Mouse (Mus musculus): ENCODE results near the gene Tent4a. TPM values are rescaled to one million over a fixed set of nuclear protein-coding genes. Genes with fewer than 3 reads are reported as not detected.

The Tent4a gene
- polyA plus RNA-seq, 1 experiment from 2014 or later, result 7.2 TPM

DNA sequence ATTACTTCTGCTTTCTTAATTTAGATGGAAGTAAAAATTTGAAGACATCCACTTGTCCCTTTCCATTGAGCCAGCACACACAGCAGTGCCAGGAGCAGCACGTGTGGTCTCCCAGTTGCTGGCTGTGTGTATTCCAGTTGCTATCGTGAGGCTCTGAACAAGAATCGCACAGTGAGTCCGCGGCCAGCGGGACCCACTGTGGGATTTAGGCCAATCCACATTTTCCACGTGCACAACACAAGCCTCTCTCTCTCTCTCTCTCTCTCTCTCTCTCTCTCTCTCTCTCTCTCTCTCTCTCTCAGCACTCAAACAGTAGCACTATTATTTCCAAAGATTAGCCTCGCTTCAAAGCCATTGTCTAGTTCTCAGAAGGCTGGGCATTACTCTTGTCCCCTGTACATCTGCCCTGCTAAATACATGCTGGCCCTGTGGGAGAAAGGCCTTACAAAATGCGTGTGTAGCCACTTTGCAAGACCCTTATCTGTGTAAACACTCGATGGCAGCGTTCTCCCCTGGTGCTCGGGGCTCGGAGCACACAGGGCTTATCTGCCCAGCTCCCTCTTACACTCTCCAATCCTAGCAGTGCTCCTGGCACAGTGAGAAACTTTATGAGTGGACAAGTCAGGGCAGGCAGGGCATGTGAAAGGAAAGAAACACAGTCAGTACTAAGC, 25.0 kb upstream of the Tent4a start:
- Histone ChIP-seq H3K27me3 (no peaks in the 10 kb centered on the region), H3K9ac (no peak overlapping the region), H3K9me3 (no peaks in the 10 kb centered on the region), H3K36me3 (no peaks in the 10 kb centered on the region), H3K4me1 (no peaks in the 10 kb centered on the region), H3K4me3 (no peak overlapping the region), H3K27ac (no peak overlapping the region), H3K4me2 (no peak overlapping the region)
- ATAC-seq (ENCODE audit: insufficient number of reproducible peaks, insufficient read depth, low FRiP score, low TSS enrichment, low read depth), result no peak
- 65% methylated on average over 13 of the region's 13 CpGs for WGBS

GRCm38 (mm10) chr13:69558098-69558660, 23.8 kb upstream of the Tent4a start:
- no peak for ATAC-seq (ENCODE audit: insufficient number of reproducible peaks, insufficient read depth, low FRiP score, low TSS enrichment, low read depth)
- Histone ChIP-seq H3K4me1 (no peaks in the 10 kb centered on the region), H3K4me3 (no peak overlapping the region), H3K9ac (no peak overlapping the region), H3K4me2 (no peak overlapping the region), H3K27ac (no peak overlapping the region), H3K27me3 (no peaks in the 10 kb centered on the region), H3K9me3 (no peaks in the 10 kb centered on the region), H3K36me3 (no peaks in the 10 kb centered on the region)
- 71% methylated on average over 6 of the region's 6 CpGs for WGBS

DNA sequence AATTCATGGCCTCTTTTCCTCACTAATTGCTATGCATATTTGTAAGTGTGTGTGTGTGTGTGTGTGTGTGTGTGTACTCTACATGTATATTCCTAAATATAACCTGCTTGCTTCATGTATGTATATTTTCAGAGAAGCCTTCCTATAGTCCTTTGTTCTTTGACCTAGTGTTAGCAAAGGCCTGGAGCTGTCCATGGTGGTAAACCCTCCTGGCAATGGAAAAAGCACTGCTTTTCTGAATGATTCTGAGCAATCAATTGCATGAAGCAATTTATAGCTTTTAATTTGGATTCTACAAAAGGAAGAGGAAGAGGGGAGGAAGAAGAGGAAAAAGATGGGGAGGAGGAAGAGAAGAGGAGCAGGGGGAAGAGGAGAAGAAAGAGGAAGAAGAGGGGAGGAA, 22.3 kb upstream of the Tent4a start:
- no peaks in the 10 kb centered on the region for H3K9me3 ChIP-seq
- H3K4me2 ChIP-seq, result no peak overlapping the region
- no peak for ATAC-seq (ENCODE audit: insufficient number of reproducible peaks, insufficient read depth, low FRiP score, low TSS enrichment, low read depth)
- H3K27ac ChIP-seq, result no peak overlapping the region
- H3K36me3 ChIP-seq, result no peaks in the 10 kb centered on the region
- H3K4me3 ChIP-seq, result no peak overlapping the region
- H3K27me3 ChIP-seq, result no peaks in the 10 kb centered on the region
- H3K9ac ChIP-seq, result no peak overlapping the region
- no peaks in the 10 kb centered on the region for H3K4me1 ChIP-seq

- no peak overlapping the region for H3K9ac ChIP-seq
- WGBS, result 84% methylated on average over 6 of the region's 6 CpGs
- ATAC-seq (ENCODE audit: insufficient number of reproducible peaks, insufficient read depth, low FRiP score, low TSS enrichment, low read depth), result no peak
- no peak overlapping the region for H3K4me3 ChIP-seq
- H3K27ac ChIP-seq, result no peak overlapping the region
- no peaks in the 10 kb centered on the region for H3K9me3 ChIP-seq
- H3K36me3 ChIP-seq, result no peaks in the 10 kb centered on the region
- no peaks in the 10 kb centered on the region for H3K4me1 ChIP-seq
- no peak overlapping the region for H3K4me2 ChIP-seq
- no peaks in the 10 kb centered on the region for H3K27me3 ChIP-seq
Observed at GRCm38 (mm10) chr13:69555957-69556482, 21.6 kb upstream of the Tent4a start.

DNA sequence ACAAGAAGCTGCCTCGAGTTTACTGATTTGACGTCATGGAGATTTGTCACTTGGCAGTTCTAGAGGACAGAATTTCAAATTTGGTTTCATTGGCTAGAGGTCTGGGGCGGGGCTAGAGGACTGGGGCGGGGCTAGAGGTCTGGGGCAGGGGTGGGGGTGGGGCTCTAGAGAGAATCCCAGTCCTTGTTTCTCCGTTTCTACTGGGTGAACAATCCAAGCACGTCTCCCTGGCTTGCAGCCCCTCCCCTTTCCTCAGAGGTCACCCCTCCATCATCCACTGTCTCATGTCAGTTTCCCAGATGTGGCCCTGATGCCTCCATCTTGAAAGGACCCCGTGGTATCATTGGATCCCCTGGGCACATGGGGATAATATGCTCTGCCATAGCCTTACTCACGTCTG, 20.6 kb upstream of the Tent4a start:
- no peaks in the 10 kb centered on the region for H3K4me1 ChIP-seq
- no peaks in the 10 kb centered on the region for H3K9me3 ChIP-seq
- H3K4me2 ChIP-seq, result no peak overlapping the region
- H3K27ac ChIP-seq, result no peak overlapping the region
- 29% methylated on average over 8 of the region's 8 CpGs for WGBS
- no peaks in the 10 kb centered on the region for H3K27me3 ChIP-seq
- ATAC-seq (ENCODE audit: insufficient number of reproducible peaks, insufficient read depth, low FRiP score, low TSS enrichment, low read depth), result no peak
- H3K9ac ChIP-seq, result no peak overlapping the region
- no peaks in the 10 kb centered on the region for H3K36me3 ChIP-seq
- no peak overlapping the region for H3K4me3 ChIP-seq

- WGBS, result 84% methylated on average over 9 of the region's 9 CpGs
- Histone ChIP-seq H3K9me3 (no peaks in the 10 kb centered on the region), H3K36me3 (no peaks in the 10 kb centered on the region), H3K4me2 (no peak overlapping the region), H3K9ac (no peak overlapping the region), H3K27me3 (no peaks in the 10 kb centered on the region), H3K4me3 (no peak overlapping the region), H3K27ac (no peak overlapping the region), H3K4me1 (no peaks in the 10 kb centered on the region)
- no peak for ATAC-seq (ENCODE audit: insufficient number of reproducible peaks, insufficient read depth, low FRiP score, low TSS enrichment, low read depth)
Observed at GRCm38 (mm10) chr13:69554255-69554654, 19.8 kb upstream of the Tent4a start.

GRCm38 (mm10) chr13:69553024-69553423, 18.6 kb upstream of the Tent4a start:
- H3K27ac ChIP-seq, result no peak overlapping the region
- WGBS, result 22% methylated on average over 5 of the region's 5 CpGs
- H3K9me3 ChIP-seq, result no peaks in the 10 kb centered on the region
- H3K4me2 ChIP-seq, result no peak overlapping the region
- H3K4me1 ChIP-seq, result no peaks in the 10 kb centered on the region
- H3K4me3 ChIP-seq, result no peak overlapping the region
- no peak for ATAC-seq (ENCODE audit: insufficient number of reproducible peaks, insufficient read depth, low FRiP score, low TSS enrichment, low read depth)
- no peaks in the 10 kb centered on the region for H3K36me3 ChIP-seq
- no peak overlapping the region for H3K9ac ChIP-seq
- no peaks in the 10 kb centered on the region for H3K27me3 ChIP-seq

DNA sequence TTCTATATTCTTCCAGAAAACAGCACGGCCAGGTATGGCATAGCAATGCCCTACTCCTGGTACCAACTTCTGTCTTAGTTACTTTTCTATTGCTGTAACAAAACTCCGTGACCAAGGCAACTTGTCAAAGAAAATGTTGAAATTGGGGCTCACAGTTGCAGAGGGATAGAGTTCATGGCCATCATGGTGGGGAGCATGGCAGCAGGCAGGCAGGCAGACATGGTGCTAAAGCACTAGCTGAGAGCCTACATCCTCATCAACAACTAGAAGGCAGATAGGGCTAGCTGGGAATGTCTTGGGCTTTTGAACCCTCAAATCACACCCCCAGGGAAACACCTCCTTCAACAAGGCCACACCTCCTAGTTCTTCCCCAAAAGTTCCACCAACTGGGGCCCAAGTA, 16.4 kb upstream of the Tent4a start:
- H3K36me3 ChIP-seq, result no peaks in the 10 kb centered on the region
- no peaks in the 10 kb centered on the region for H3K27me3 ChIP-seq
- 85% methylated on average over 2 of the region's 2 CpGs for WGBS
- no peak overlapping the region for H3K4me3 ChIP-seq
- no peak overlapping the region for H3K9ac ChIP-seq
- ATAC-seq (ENCODE audit: insufficient number of reproducible peaks, insufficient read depth, low FRiP score, low TSS enrichment, low read depth), result no peak
- H3K9me3 ChIP-seq, result no peaks in the 10 kb centered on the region
- H3K4me2 ChIP-seq, result no peak overlapping the region
- H3K4me1 ChIP-seq, result no peaks in the 10 kb centered on the region
- H3K27ac ChIP-seq, result no peak overlapping the region

DNA sequence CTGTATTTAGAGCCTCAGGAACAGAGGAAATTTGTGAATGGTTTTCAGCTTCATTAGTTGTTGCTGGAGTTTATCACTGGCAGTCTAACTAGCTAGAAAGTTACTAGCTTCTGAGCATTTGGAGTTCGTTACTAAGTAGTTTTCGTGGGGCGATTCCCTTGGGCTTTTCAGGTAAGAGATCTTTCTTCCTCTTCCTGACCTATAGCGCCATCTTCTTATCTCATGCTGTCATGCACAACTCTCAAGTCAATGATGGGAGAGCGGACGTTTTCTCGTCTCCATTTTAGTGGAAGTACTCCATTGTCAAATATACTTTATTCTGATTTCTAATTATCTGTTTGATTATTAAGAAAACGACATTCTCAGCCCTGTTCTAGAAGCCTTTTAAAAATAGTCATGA, 15.6 kb upstream of the Tent4a start:
- H3K27ac ChIP-seq, result no peak overlapping the region
- H3K27me3 ChIP-seq, result no peaks in the 10 kb centered on the region; the same call in 1 of the 2 replicates
- H3K36me3 ChIP-seq, result no peaks in the 10 kb centered on the region
- 43% methylated on average over 8 of the region's 8 CpGs for WGBS
- H3K4me1 ChIP-seq, result no peaks in the 10 kb centered on the region
- no peaks in the 10 kb centered on the region for H3K9me3 ChIP-seq
- no peak overlapping the region for H3K4me2 ChIP-seq
- no peak for ATAC-seq (ENCODE audit: insufficient number of reproducible peaks, insufficient read depth, low FRiP score, low TSS enrichment, low read depth)
- H3K4me3 ChIP-seq, result no peak overlapping the region
- no peak overlapping the region for H3K9ac ChIP-seq

DNA sequence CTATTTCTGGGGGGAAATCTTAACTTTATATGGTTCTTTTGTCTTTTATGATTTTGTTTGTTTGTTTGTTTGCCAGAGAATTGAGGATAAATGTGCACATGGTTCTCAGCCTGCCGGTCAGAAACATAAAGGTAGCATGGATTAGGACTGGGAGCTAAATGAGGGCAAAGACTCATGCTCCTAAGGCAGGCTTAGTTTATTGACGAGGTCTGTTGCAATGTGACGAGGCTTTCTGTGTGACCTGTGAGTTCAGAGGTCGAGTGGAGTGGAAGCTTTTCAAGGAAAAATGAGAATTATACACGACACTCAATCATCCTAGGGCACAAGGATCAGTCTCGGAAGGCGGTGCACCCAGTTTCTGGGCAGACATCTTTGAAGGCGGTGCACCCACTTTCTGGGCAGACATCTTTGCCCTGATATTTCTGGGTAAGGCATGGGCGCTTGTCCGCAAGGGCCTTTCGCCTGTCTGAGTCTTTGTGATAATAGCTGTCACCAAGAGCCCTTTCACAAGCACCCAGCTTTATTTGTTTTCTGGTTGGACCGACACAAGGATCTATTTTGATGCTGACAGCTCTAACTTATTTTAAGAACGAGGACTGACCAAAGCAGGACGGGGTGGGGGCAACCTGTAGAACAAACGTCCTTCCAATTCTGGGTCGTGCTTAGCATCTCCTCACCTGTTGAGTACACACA, 13.2 kb upstream of the Tent4a start:
- Histone ChIP-seq H3K36me3 (no peaks in the 10 kb centered on the region), H3K27ac (no peak overlapping the region), H3K4me2 (no peak overlapping the region), H3K4me3 (no peak overlapping the region), H3K27me3 (peaks cover 10% of the 10 kb centered on the region; the same call in 1 of the 2 replicates), H3K4me1 (peaks cover 11% of the 10 kb centered on the region), H3K9me3 (no peaks in the 10 kb centered on the region), H3K9ac (no peak overlapping the region)
- WGBS, result 69% methylated on average over 16 of the region's 16 CpGs
- ATAC-seq (ENCODE audit: insufficient number of reproducible peaks, insufficient read depth, low FRiP score, low TSS enrichment, low read depth), result no peak

DNA sequence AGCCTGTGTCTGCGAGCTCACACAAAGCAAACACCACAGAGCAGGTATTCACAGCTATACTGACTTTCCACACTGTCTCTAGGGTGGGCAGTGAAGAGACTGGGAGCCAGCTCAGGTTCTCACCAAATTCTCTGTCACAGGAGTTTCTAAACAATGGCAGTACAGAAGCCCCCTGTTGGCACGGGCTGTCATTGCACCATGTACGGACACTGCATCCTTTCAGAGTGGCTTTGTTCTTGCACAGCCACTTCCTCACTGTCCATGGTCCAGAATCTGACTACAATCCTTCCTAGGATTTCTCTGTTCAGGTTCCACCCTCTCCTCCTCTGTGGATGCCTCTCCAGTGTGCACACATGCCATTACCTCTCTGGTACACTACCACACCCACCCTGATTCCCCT, 10.6 kb upstream of the Tent4a start:
- H3K9me3 ChIP-seq, result no peaks in the 10 kb centered on the region
- H3K27me3 ChIP-seq, result peaks cover 10% of the 10 kb centered on the region; the same call in 1 of the 2 replicates
- H3K36me3 ChIP-seq, result no peaks in the 10 kb centered on the region
- no peak overlapping the region for H3K9ac ChIP-seq
- no peak overlapping the region for H3K4me3 ChIP-seq
- no peak overlapping the region for H3K4me2 ChIP-seq
- peaks cover 12% of the 10 kb centered on the region for H3K4me1 ChIP-seq
- WGBS, result 22% methylated on average over 3 of the region's 3 CpGs
- H3K27ac ChIP-seq, result no peak overlapping the region
- no peak for ATAC-seq (ENCODE audit: insufficient number of reproducible peaks, insufficient read depth, low FRiP score, low TSS enrichment, low read depth)

GRCm38 (mm10) chr13:69543595-69543994, 9.2 kb upstream of the Tent4a start:
- H3K4me3 ChIP-seq, result no peak overlapping the region
- no peak; the same call in 1 of the 2 replicates for ATAC-seq (ENCODE audit: insufficient number of reproducible peaks, insufficient read depth, low FRiP score, low TSS enrichment, low read depth)
- H3K4me1 ChIP-seq, result peaks cover 19% of the 10 kb centered on the region
- peak overlapping the region; percentile 16; the same call in 1 of the 2 replicates for H3K4me2 ChIP-seq
- H3K27me3 ChIP-seq, result peaks cover 10% of the 10 kb centered on the region; the same call in 1 of the 2 replicates
- 49% methylated on average over 12 of the region's 12 CpGs for WGBS
- no peaks in the 10 kb centered on the region for H3K36me3 ChIP-seq
- no peak overlapping the region for H3K27ac ChIP-seq
- H3K9ac ChIP-seq, result 0 out of 2 replicates have a peak overlapping the region, but pooled peaks have one; percentile 2
- H3K9me3 ChIP-seq, result no peaks in the 10 kb centered on the region

Data from embryonic facial prominence, embryonic 13.5 days (tissue).